Mouse (Mus musculus) c-Kit-negative CD71-positive TER-119-positive erythroid progenitor cells, embryonic 14.5 days (primary cell): ENCODE measurements at regions not wholly inside any gene's neighbourhood (a gene's known extent, or its start where the extent isn't known, plus 50 kb on each side); places are given as distances from the start of the nearest gene placed in this dataset.
"Not testable (repeated sequence)": the region's sequence is repeated elsewhere in the genome, so short reads cannot be mapped to it uniquely, and the experiment has no call there.

Experiments
- DNase-seq: peaks from one replicate; pipeline ENCODE4 v3.0.0-alpha.2; 2013; ENCODE audit warnings: low read depth, low spot score

- not testable (repeated sequence) for DNase-seq
These were observed 288.7 kb downstream of the Fut8 start for GRCm38 (mm10) chr12:77526581-77526980.

DNA sequence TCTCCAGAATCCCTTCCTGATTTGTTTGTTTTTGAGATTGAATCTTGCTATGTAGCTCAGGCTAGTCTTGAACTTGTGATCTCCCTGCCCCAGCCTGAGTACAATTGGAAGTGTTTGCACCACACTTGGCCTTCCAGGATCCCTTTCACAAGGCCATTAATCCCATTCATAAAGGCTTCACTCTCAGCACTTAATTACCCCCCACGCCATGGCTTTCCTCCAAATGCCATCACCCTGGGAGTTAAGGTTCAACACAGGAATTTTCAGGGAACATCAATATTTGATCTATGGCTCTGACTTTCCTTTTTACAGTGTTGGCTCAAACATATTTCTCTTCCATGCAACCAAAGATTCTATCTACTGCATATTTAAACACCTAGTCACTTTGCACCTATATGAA, 289.6 kb downstream of the Fut8 start:
- no peak for DNase-seq

- DNase-seq = no peak
These were observed 290.3 kb downstream of the Fut8 start for GRCm38 (mm10) chr12:77527953-77528865.

GRCm38 (mm10) chr12:77528868-77529271, 290.9 kb downstream of the Fut8 start:
- no peak for DNase-seq

DNA sequence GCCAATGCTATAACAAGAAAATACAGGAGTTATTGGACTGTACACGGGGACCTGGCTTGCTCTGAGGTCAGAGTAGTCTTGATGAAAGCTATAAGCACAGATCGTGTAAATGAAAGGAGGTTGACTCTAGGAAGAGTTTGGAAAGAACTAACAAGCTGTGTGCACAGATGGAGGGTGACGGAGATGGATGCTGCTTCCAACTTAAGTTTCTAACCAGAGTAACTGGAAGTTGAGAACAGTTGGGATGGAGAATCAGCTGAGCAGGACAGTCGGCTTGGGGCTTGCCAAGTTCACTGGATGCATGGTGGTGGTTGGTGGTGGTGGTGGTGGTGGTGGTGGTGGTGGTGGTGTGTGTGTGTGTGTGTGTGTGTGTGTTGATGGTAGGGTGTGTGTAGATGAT, 291.5 kb downstream of the Fut8 start:
- no peak for DNase-seq

GRCm38 (mm10) chr12:77529955-77530354, 292.0 kb downstream of the Fut8 start:
- no peak for DNase-seq

DNA sequence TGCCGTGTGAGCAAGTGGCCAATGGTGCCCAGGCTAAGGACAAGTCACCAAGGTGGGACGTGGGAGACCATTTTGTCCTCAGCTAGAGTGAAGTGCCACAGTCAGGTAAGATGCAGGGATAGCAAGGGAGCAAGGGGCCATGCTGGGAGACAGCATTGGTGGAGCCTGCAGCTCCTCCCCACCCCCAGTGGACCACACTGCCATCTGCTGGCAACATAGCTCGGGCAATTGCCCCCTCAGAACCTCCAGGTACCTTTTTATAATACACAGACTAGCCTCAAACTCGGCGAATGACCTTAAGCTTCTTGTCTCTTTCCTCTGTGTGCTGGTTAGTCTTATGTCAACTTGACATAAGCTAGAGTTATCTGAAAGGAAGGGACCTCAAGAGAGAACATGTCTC, 293.4 kb downstream of the Fut8 start:
- no peak for DNase-seq

DNA sequence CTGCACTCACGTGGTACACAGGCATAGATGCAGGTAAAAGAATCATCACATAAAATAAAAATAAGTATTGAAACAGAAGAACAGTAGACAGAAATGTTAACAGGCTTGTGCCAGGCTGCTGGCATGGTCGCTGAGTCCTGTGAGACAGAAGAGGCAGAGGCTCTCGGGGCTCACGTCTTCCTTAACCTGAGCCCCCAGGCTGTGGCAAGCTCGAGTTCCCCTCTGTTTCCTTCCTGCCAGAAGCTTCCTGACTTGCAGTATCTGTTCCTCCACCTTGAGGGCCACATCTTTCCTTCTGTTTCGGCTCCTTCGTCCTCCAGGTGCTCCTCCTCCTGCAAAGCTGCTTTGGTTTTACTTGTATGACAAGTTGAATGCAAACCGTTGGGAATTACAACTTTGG, 294.6 kb downstream of the Fut8 start:
- DNase-seq = no peak

DNA sequence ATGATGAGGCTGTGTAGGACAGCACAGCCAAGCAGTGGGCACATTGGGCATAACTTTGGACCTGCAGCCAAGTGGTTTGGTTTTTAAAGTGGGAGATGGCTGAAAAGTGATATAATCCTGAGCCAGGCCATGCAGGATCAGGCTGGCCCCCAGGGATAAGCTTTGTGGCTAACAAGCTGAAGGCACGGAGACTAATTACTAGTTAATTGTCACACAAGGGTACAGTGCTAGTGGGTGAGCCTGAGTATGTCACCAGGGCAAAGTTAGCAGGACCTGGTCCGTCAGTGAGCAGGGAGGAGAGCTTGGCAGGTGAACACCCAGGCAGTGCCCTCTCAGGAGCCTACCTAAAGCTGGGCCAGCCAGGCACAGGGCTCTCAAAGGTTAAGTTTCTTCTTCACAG, 295.7 kb downstream of the Fut8 start:
- DNase-seq = no peak

DNA sequence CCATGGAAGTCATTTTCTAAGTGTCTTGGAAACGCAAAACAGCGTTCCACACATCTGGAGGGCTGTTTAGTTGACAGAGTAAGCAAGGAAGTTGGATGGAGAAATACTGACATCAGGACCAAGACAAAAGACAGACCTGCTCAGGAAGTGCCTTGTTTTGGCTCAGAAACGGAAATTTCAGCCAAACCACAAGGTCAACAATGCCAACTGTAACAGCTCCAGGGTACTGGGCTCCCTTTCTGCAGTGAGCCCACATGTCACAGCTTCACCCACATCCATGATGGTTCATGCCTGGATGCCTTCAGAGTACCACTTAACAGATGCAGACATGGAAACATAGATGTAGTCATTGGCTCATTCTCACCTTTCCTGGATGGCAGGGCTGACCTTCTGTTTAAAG, 296.2 kb downstream of the Fut8 start:
- DNase-seq = no peak

DNA sequence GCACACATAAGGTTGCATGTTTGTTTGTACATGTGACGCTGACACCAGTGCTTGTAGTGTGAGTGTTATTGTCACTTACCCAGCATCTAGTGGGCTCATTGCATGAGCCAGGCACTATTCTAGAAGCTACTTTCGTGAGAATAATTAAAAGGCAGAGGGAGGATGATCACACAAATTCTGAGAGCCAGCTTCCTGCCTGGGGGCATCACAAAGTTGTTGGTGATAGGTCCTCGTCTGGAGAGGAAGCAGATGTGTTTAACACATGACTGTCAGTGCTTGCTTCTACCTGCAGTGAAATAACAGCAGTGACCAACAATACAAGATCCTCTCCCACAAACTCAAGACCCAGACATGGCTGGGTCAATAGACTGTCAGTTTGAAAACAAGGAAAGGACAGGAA, 297.2 kb downstream of the Fut8 start:
- no peak for DNase-seq

DNA sequence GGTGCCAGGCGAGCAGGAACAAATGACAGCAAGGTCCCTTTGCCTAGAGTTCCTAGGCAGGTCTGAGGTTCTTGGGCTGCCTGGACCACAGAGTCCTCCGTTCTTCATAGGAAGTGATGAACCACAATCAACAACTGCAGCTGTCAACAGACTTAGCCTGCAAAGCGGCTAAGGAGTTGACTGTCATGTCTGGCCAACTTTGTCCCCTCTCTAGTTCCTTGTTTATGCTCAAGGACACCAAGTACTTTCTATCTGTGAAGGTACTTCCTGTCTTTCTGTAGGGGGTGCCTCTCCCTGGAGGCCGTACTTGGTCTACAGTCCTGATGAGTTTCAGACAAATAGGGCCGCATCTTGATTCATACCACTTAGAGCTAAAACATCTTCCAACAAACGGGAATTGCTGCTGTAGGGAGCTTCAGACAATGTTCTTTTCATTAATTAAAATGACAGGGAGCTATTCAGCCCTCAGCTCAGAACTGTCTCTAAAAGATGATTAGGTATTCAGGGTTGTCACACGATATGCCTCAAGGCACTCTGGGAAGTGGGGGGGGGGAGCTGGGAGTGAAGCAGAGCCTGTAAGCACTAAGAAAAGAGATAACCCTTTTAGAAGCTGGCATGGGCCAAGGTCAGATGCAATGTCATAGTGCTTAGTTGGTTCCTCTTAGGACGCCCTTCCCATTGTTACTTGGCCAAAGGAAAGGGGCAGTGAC, 299.4 kb downstream of the Fut8 start:
- no peak for DNase-seq

DNA sequence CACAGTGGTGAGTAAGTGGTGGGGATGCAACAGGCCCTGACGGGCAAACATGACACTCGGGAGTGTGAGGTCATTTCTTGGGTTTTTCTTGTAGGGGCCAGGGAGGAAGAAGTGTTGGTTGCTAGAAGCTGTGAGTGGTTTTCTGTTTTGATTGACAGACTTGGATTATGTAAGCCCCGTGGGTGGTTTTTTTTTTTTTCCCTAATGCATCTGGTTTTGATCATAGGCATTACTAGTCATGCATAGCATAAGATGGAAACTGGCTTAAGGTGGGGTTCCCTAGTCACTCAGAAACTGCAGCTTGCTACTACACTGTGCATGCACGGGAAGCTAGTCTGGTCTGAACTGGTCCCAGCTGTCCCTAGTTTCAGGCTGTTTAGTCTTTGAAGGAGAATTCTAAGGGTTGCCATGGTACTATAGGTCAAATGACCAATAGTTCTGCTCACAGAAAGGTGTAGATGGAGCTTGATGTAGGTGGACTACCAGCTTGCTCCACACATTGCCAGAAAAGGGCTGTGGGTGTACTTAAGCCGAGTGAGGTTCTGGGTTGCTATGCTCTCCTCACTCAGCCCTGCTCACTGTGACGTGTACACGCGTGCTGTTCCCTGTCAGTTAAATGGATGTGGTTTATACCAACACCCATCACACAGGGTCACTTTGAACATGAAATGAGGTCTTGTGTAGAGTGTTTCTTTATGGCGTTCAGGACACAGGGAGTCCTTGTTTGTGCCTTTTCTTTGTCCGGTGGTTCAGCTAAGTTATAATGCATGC, 301.9 kb downstream of the Fut8 start:
- DNase-seq = no peak

DNA sequence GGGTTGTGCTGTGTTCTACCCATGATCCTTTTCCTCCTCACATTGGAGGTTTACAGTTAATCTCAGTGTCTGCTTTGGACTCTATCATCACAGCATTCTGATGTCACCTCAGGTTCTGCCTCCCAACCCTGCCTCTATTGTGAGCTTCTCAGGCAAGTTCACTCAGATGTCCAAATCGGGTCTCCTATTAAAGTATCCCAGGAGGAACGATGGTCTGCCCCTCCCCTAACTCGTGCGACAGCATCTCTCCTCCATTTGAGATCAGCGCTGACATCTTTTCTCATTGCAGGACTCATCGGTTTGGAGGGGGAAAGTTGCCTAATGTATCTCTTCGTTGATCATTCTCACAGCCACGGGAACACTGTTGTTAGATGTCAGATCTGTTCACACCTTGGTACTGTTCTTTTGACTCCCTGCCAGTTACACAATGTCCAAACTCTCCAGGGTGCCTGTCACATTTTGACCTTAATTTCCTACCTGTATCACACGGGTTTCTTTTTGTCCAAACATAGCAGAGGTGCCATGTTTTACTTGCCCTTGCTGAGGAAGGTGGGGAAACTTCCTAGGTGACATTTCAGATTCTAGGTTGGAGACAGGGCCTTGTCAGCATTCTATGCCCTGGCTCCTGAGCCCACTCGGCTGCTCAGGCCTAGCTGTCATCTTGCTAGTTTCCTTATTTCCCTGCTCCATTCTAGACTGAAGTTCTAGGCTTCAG, 303.3 kb downstream of the Fut8 start:
- no peak for DNase-seq

DNA sequence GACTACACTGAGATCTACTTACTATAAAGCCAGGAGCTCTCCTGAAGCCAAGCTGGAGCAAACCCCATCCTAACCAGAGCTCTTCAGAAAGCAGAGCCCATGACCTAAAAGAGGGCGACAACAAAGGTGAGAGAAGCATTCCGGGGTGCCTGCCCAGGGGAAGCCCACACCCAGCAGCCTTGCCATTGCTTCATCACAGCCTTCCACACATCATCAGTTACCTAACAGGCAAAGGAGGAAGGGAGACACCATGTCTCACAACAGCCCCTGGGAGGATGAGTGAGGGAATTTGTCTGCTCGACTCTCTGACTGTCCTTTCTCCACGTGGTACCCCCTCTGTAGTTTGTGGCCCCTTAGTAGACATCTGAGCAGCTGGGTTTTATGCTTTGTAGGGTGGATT, 303.9 kb downstream of the Fut8 start:
- DNase-seq = no peak

- DNase-seq = no peak
These were observed 305.7 kb downstream of the Fut8 start for GRCm38 (mm10) chr12:77543651-77544050.

DNA sequence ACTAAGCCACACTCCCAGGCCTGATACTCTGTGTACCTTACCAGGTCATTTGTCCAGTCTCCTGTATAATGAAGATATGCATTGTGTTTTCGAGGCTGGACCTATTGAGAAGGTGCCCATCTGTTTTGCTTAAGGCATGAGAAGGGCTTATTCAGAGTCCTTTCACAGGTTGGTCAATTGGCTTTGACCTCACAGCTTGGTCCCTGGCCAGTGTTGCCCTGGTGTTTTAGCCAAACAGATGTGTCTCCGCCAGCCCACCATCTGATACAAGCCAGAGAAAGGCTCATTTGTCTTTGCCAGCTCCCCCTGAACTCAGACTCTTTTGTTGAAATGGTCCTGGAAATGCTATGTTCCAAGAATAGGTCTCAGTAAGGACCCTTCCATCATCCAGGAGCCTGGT, 308.2 kb downstream of the Fut8 start:
- no peak for DNase-seq

GRCm38 (mm10) chr12:77568286-77568685, 330.4 kb downstream of the Fut8 start:
- no peak for DNase-seq

- DNase-seq = no peak
These were observed 332.6 kb downstream of the Fut8 start for GRCm38 (mm10) chr12:77570501-77570900.

DNA sequence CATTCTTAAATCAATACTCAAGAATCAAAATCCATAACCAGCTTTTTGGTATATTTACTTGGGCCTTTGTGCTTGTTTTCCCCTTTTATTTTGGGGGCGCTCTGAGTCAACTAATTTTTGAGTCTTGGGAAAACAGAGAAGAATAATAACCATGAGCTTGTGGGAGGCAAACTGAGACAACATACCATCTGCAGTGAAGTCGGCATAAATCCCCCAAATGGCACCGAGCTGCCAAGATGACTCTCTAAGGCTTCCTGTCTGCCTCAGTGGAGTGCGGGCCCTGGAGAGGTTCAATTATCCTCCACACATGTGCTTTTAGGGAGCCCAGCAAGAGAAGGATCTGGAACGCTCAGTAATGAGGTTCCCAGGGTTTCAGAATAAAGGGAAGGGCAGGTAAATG, 333.1 kb downstream of the Fut8 start:
- DNase-seq = no peak

DNA sequence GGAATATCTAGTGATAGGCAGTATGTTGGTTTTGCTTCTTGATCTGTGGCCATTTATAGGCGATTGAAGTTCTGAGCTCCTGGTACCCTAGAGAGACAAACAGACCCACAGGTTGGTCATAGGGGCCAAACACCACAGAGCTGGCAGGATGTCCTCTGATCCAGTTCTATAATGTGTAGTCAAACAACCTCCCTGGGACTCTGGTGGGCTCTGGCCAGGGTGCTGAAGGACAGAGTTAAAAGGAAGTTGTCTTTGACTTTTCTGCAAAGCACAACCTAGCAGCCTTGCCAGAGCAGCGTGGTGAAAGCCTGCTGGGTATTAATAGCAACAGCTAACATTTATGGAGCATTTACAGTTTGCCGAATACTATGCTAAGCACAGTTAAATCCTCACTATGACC, 337.1 kb downstream of the Fut8 start:
- no peak for DNase-seq

GRCm38 (mm10) chr12:77588297-77588696, 350.4 kb downstream of the Fut8 start:
- DNase-seq = no peak
